Mouse (Mus musculus) spleen, postnatal 4 days (tissue): Measurements from ENCODE around the gene Il1r1.

Experiments
- DNase-seq, 2 experiments: peaks; one replicate each; pipeline ENCODE4 v3.0.0; 2022; ENCODE audit warnings: low spot score in 2 of 2

Il1r1 gene

GRCm38 (mm10) chr1:40231116-40231515 is 6.2 kb downstream of the Il1r1 start:
- no peak for DNase-seq

- no peak for DNase-seq
Observed at GRCm38 (mm10) chr1:40233217-40233616, 8.3 kb downstream of the Il1r1 start.

GRCm38 (mm10) chr1:40233621-40234020 is 8.7 kb downstream of the Il1r1 start:
- DNase-seq: no peak

- no peak for DNase-seq
Observed at GRCm38 (mm10) chr1:40235597-40236249, 10.8 kb downstream of the Il1r1 start.

GRCm38 (mm10) chr1:40236694-40237093 is 11.8 kb downstream of the Il1r1 start:
- DNase-seq: no peak

- no peak for DNase-seq
Observed at GRCm38 (mm10) chr1:40237094-40237493, 12.2 kb downstream of the Il1r1 start.

GRCm38 (mm10) chr1:40240353-40241092 is 15.6 kb downstream of the Il1r1 start:
- DNase-seq: no peak

GRCm38 (mm10) chr1:40242717-40243116 is 17.8 kb downstream of the Il1r1 start:
- DNase-seq: no peak

- DNase-seq: no peak
Observed at GRCm38 (mm10) chr1:40243561-40243998, 18.7 kb downstream of the Il1r1 start.

- no peak for DNase-seq
Observed at GRCm38 (mm10) chr1:40250425-40250824, 25.5 kb downstream of the Il1r1 start.

GRCm38 (mm10) chr1:40252507-40252906 is 27.6 kb downstream of the Il1r1 start:
- no peak for DNase-seq

GRCm38 (mm10) chr1:40253940-40254339 is 29.1 kb downstream of the Il1r1 start:
- no peak for DNase-seq

GRCm38 (mm10) chr1:40254347-40255057 is 29.6 kb downstream of the Il1r1 start:
- no peak for DNase-seq

- no peak for DNase-seq
Observed at GRCm38 (mm10) chr1:40262441-40263121, 37.7 kb downstream of the Il1r1 start.

- DNase-seq: no peak
Observed at GRCm38 (mm10) chr1:40263122-40263498, 38.2 kb downstream of the Il1r1 start.

GRCm38 (mm10) chr1:40263679-40264078 is 38.8 kb downstream of the Il1r1 start:
- no peak for DNase-seq

- no peak for DNase-seq
Observed at GRCm38 (mm10) chr1:40265301-40265835, 40.5 kb downstream of the Il1r1 start.

- peak; percentile 70 to 87 for DNase-seq
Observed at GRCm38 (mm10) chr1:40266431-40267260, 41.8 kb downstream of the Il1r1 start.

- no peak for DNase-seq
Observed at GRCm38 (mm10) chr1:40267846-40268245, 43.0 kb downstream of the Il1r1 start.

- no peak for DNase-seq
Observed at GRCm38 (mm10) chr1:40268536-40268935, 43.7 kb downstream of the Il1r1 start.

GRCm38 (mm10) chr1:40270415-40270814 is 45.5 kb downstream of the Il1r1 start:
- no peak for DNase-seq
